ENCODE assay signal across 7 mouse cellular contexts in the genomic region with DNA sequence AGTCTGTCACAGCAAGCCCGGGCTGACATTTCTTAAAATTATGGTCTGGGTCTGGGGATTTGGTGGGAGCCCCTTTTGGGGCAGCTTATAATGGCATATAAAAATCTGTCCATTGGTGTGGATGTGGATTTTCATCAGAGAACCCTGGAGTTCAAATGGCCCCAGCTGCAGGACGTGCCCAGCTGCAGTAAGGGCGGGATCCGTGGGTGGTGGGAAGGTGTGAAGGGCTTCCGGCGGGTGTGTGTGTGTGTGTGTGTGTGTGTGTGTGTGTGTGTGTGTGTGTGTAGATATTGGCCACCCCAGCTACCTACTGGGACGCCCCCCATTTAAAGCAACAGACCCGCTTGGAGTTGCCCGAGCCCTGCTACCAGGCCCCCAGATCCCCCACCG. TPM values are rescaled to one million over a fixed set of nuclear protein-coding genes. Genes with fewer than 3 reads are reported as not detected.
DNase-seq lines count a peak whose midpoint lies in the region; ATAC-seq lines count a peak whose summit lies in the region.

No protein-coding gene starts in this region.

- H3K9me3 ChIP-seq in neural tube, embryonic 11.5 days (ENCODE audit: control insufficient read depth, low read length) = no peaks in the 10 kb centered on the region
- no peaks in the 10 kb centered on the region for H3K9me3 ChIP-seq in forebrain, embryonic 12.5 days
- no peaks in the 10 kb centered on the region for H3K9me3 ChIP-seq in liver, embryonic 11.5 days (ENCODE audit: control insufficient read depth, low read length)
- H3K9me3 ChIP-seq in stomach, embryonic 15.5 days = no peaks in the 10 kb centered on the region

- H3K4me2 ChIP-seq in neural tube, embryonic 11.5 days (ENCODE audit: low read depth) = peak overlapping the region; percentile 92
- peak overlapping the region; percentile 95 for H3K4me2 ChIP-seq in forebrain, embryonic 12.5 days
- H3K4me2 ChIP-seq in liver, embryonic 11.5 days = peak overlapping the region; percentile 83
- peak overlapping the region; percentile 93 for H3K4me2 ChIP-seq in stomach, embryonic 15.5 days

- H3K36me3 ChIP-seq in neural tube, embryonic 11.5 days (ENCODE audit: control insufficient read depth, insufficient read depth, low read length) = no peaks in the 10 kb centered on the region
- no peaks in the 10 kb centered on the region for H3K36me3 ChIP-seq in forebrain, embryonic 12.5 days (replicated peaks)
- H3K36me3 ChIP-seq in liver, embryonic 11.5 days (ENCODE audit: control insufficient read depth, insufficient read depth, low read length) = no peaks in the 10 kb centered on the region
- H3K36me3 ChIP-seq in stomach, embryonic 15.5 days = no peaks in the 10 kb centered on the region

- H3K27me3 ChIP-seq in neural tube, embryonic 11.5 days (ENCODE audit: control insufficient read depth, insufficient read depth, low read length) = no peaks in the 10 kb centered on the region
- peaks cover 9% of the 10 kb centered on the region; the same call in 1 of the 2 replicates for H3K27me3 ChIP-seq in forebrain, embryonic 12.5 days
- peaks cover 85% of the 10 kb centered on the region for H3K27me3 ChIP-seq in liver, embryonic 11.5 days (replicated peaks; ENCODE audit: control insufficient read depth, insufficient read depth, low read length)
- H3K27me3 ChIP-seq in stomach, embryonic 15.5 days (replicated peaks) = no peaks in the 10 kb centered on the region

- peaks cover 22% of the 10 kb centered on the region for H3K4me1 ChIP-seq in neural tube, embryonic 11.5 days (ENCODE audit: control insufficient read depth, insufficient read depth, low read length)
- peaks cover 53% of the 10 kb centered on the region for H3K4me1 ChIP-seq in forebrain, embryonic 12.5 days
- peaks cover 7% of the 10 kb centered on the region for H3K4me1 ChIP-seq in liver, embryonic 11.5 days (replicated peaks; ENCODE audit: control insufficient read depth, insufficient read depth, low read length)
- peaks cover 28% of the 10 kb centered on the region for H3K4me1 ChIP-seq in stomach, embryonic 15.5 days

- peak overlapping the region; percentile 45; the same call in 1 of the 2 replicates for H3K4me3 ChIP-seq in neural tube, embryonic 11.5 days (ENCODE audit: low read depth, low read length)
- peak overlapping the region; percentile 52 for H3K4me3 ChIP-seq in forebrain, embryonic 12.5 days (replicated peaks)
- H3K4me3 ChIP-seq in liver, embryonic 11.5 days (ENCODE audit: low read depth, low read length) = peak overlapping the region; percentile 71
- peak overlapping the region; percentile 54 for H3K4me3 ChIP-seq in stomach, embryonic 15.5 days (replicated peaks)

- DNase-seq in neural tube, embryonic 11.5 days (ENCODE audit: low spot score) = no peak
- DNase-seq in neural tube, embryonic 10.5 days (ENCODE audit: extremely low spot score, low spot score) = no peak
- DNase-seq in liver, embryonic 11.5 days (ENCODE audit: low spot score) = no peak
- no peak for DNase-seq in adrenal gland, adult 18-20 months (ENCODE audit: low spot score in 2 of 2)
- no peak for DNase-seq in frontal cortex, adult 2 months (ENCODE audit: extremely low spot score in 1 of 2, low spot score in 1 of 2)

- WGBS in neural tube, embryonic 11.5 days = under 1% methylated on average over 6 of the region's 10 CpGs
- WGBS in forebrain, embryonic 12.5 days = 2% methylated on average over 6 of the region's 10 CpGs
- 3% methylated on average over 6 of the region's 10 CpGs for WGBS in liver, embryonic 11.5 days
- 2% methylated on average over 10 of the region's 10 CpGs for WGBS in stomach, embryonic 15.5 days

- ATAC-seq in neural tube, embryonic 11.5 days (ENCODE audit: insufficient read depth, low FRiP score, low TSS enrichment) = no peak
- no peak for ATAC-seq in forebrain, embryonic 12.5 days (ENCODE audit: low FRiP score)
- no peak for ATAC-seq in liver, embryonic 11.5 days (replicated peaks; ENCODE audit: low FRiP score)
- no peak for ATAC-seq in stomach, embryonic 15.5 days (ENCODE audit: insufficient read depth, low FRiP score, low read depth)

- peak overlapping the region; percentile 85 for H3K27ac ChIP-seq in neural tube, embryonic 11.5 days (ENCODE audit: low read depth, low read length)
- peak overlapping the region; percentile 93 for H3K27ac ChIP-seq in forebrain, embryonic 12.5 days
- peak overlapping the region; percentile 91 for H3K27ac ChIP-seq in liver, embryonic 11.5 days (ENCODE audit: low read depth, low read length)
- H3K27ac ChIP-seq in stomach, embryonic 15.5 days = peak overlapping the region; percentile 96

- peak overlapping the region; percentile 37 for H3K9ac ChIP-seq in neural tube, embryonic 11.5 days (ENCODE audit: low read length)
- H3K9ac ChIP-seq in forebrain, embryonic 12.5 days = peak overlapping the region; percentile 77
- peak overlapping the region; percentile 43 for H3K9ac ChIP-seq in liver, embryonic 11.5 days (ENCODE audit: low read depth, low read length)
- H3K9ac ChIP-seq in stomach, embryonic 15.5 days = peak overlapping the region; percentile 19

RNA-seq across cellular contexts. Expression of a gene that starts 1.2 kb away (rescaled TPM):
- polyA plus RNA-seq in neural tube, embryonic 11.5 days (2014; fragmentation: Nextera tagmentation; extraction: Ambion mirVana) = 311 and 361 TPM in 2 replicates
- 163 TPM in 2 replicates for polyA plus RNA-seq in forebrain, embryonic 12.5 days (2016; fragmentation: Nextera tagmentation; extraction: Ambion mirVana)
- 227 and 228 TPM in 2 replicates for polyA plus RNA-seq in liver, embryonic 11.5 days (2014; fragmentation: Nextera tagmentation; extraction: Ambion mirVana)
- polyA plus RNA-seq in stomach, embryonic 15.5 days (2015; fragmentation: Nextera tagmentation; extraction: Ambion mirVana) = 339 and 387 TPM in 2 replicates
- 100 to 1,000 TPM; 404 to 543 TPM for total RNA-seq in adrenal gland, adult 18-20 months (2021)
- polyA plus RNA-seq in frontal cortex, adult 2 months (2012; rRNA removed) = 188 and 189 TPM in 2 replicates

Comparison
In these comparisons a context has a peak if more than half of its experiments do, and no peak if none do; other contexts are left out.
1. H3K9ac ChIP-seq: peak in every context shown above with its lines; median percentile 77 in forebrain, embryonic 12.5 days; 43 in liver, embryonic 11.5 days; 37 in neural tube, embryonic 11.5 days; 19 in stomach, embryonic 15.5 days.